Mouse (Mus musculus): Measurements from ENCODE around the gene Col4a1. TPM values are rescaled to one million over a fixed set of nuclear protein-coding genes. Genes with fewer than 3 reads are reported as not detected.

Gene Col4a1
- polyA plus RNA-seq, 1 experiment from 2014 or later = 136 TPM

- peak overlapping the region; percentile 26; the same call in 1 of the 2 replicates for H3K27ac ChIP-seq (ENCODE audit: low read length)
- H3K4me3 ChIP-seq (ENCODE audit: low read length) = no peak overlapping the region
- no peaks in the 10 kb centered on the region for H3K9me3 ChIP-seq (ENCODE audit: control insufficient read depth, low read length)
- H3K4me1 ChIP-seq (ENCODE audit: control insufficient read depth, insufficient read depth, low read length) = peaks cover 11% of the 10 kb centered on the region
- no peak for ATAC-seq
- H3K36me3 ChIP-seq (ENCODE audit: control insufficient read depth, insufficient read depth, low read length) = no peaks in the 10 kb centered on the region
- no peak overlapping the region for H3K4me2 ChIP-seq (ENCODE audit: low read depth, low read length)
- 81% methylated on average over 5 of the region's 5 CpGs for WGBS
- H3K27me3 ChIP-seq (replicated peaks; ENCODE audit: control insufficient read depth, insufficient read depth, low read length) = no peaks in the 10 kb centered on the region
- H3K9ac ChIP-seq (ENCODE audit: low read depth, low read length) = no peak overlapping the region
Observed at GRCm38 (mm10) chr8:11336346-11336745, 23.7 kb upstream of the Col4a1 start.

GRCm38 (mm10) chr8:11335238-11335637 lies 22.6 kb upstream of the Col4a1 start:
- no peak for ATAC-seq
- Histone ChIP-seq H3K36me3 (ENCODE audit: control insufficient read depth, insufficient read depth, low read length) (no peaks in the 10 kb centered on the region), H3K4me3 (ENCODE audit: low read length) (no peak overlapping the region), H3K27me3 (replicated peaks; ENCODE audit: control insufficient read depth, insufficient read depth, low read length) (no peaks in the 10 kb centered on the region), H3K9me3 (ENCODE audit: control insufficient read depth, low read length) (no peaks in the 10 kb centered on the region), H3K4me1 (ENCODE audit: control insufficient read depth, insufficient read depth, low read length) (peaks cover 16% of the 10 kb centered on the region), H3K9ac (ENCODE audit: low read depth, low read length) (no peak overlapping the region), H3K4me2 (ENCODE audit: low read depth, low read length) (no peak overlapping the region), H3K27ac (ENCODE audit: low read length) (no peak overlapping the region)
- WGBS = 83% methylated on average over 4 of the region's 4 CpGs

- Histone ChIP-seq H3K4me1 (ENCODE audit: control insufficient read depth, insufficient read depth, low read length) (peaks cover 16% of the 10 kb centered on the region), H3K4me2 (ENCODE audit: low read depth, low read length) (no peak overlapping the region), H3K27ac (ENCODE audit: low read length) (no peak overlapping the region), H3K9me3 (ENCODE audit: control insufficient read depth, low read length) (no peaks in the 10 kb centered on the region), H3K36me3 (ENCODE audit: control insufficient read depth, insufficient read depth, low read length) (no peaks in the 10 kb centered on the region), H3K4me3 (ENCODE audit: low read length) (no peak overlapping the region), H3K27me3 (replicated peaks; ENCODE audit: control insufficient read depth, insufficient read depth, low read length) (no peaks in the 10 kb centered on the region), H3K9ac (ENCODE audit: low read depth, low read length) (no peak overlapping the region)
- WGBS = 66% methylated on average over 3 of the region's 3 CpGs
- ATAC-seq = no peak
Observed at GRCm38 (mm10) chr8:11334493-11334892, 21.9 kb upstream of the Col4a1 start.

- no peaks in the 10 kb centered on the region for H3K9me3 ChIP-seq (ENCODE audit: control insufficient read depth, low read length)
- no peaks in the 10 kb centered on the region for H3K36me3 ChIP-seq (ENCODE audit: control insufficient read depth, insufficient read depth, low read length)
- H3K4me3 ChIP-seq (ENCODE audit: low read length) = no peak overlapping the region
- no peaks in the 10 kb centered on the region for H3K27me3 ChIP-seq (replicated peaks; ENCODE audit: control insufficient read depth, insufficient read depth, low read length)
- no peak overlapping the region for H3K4me2 ChIP-seq (ENCODE audit: low read depth, low read length)
- 77% methylated on average over 6 of the region's 6 CpGs for WGBS
- H3K27ac ChIP-seq (ENCODE audit: low read length) = no peak overlapping the region
- no peak for ATAC-seq
- no peak overlapping the region for H3K9ac ChIP-seq (ENCODE audit: low read depth, low read length)
- peaks cover 16% of the 10 kb centered on the region for H3K4me1 ChIP-seq (ENCODE audit: control insufficient read depth, insufficient read depth, low read length)
Observed at GRCm38 (mm10) chr8:11333746-11334145, 21.1 kb upstream of the Col4a1 start.

- Histone ChIP-seq H3K4me1 (ENCODE audit: control insufficient read depth, insufficient read depth, low read length) (peaks cover 18% of the 10 kb centered on the region), H3K36me3 (ENCODE audit: control insufficient read depth, insufficient read depth, low read length) (no peaks in the 10 kb centered on the region), H3K9me3 (ENCODE audit: control insufficient read depth, low read length) (no peaks in the 10 kb centered on the region), H3K4me2 (ENCODE audit: low read depth, low read length) (no peak overlapping the region), H3K27me3 (replicated peaks; ENCODE audit: control insufficient read depth, insufficient read depth, low read length) (no peaks in the 10 kb centered on the region), H3K4me3 (ENCODE audit: low read length) (no peak overlapping the region), H3K9ac (ENCODE audit: low read depth, low read length) (no peak overlapping the region), H3K27ac (ENCODE audit: low read length) (no peak overlapping the region)
- no peak for ATAC-seq
- 46% methylated on average over 4 of the region's 4 CpGs for WGBS
Observed at GRCm38 (mm10) chr8:11331561-11331960, 18.9 kb upstream of the Col4a1 start.

- Histone ChIP-seq H3K9ac (ENCODE audit: low read depth, low read length) (no peak overlapping the region), H3K4me1 (ENCODE audit: control insufficient read depth, insufficient read depth, low read length) (peaks cover 18% of the 10 kb centered on the region), H3K27ac (ENCODE audit: low read length) (0 out of 2 replicates have a peak overlapping the region, but pooled peaks have one; percentile 3), H3K9me3 (ENCODE audit: control insufficient read depth, low read length) (no peaks in the 10 kb centered on the region), H3K27me3 (replicated peaks; ENCODE audit: control insufficient read depth, insufficient read depth, low read length) (no peaks in the 10 kb centered on the region), H3K4me3 (ENCODE audit: low read length) (no peak overlapping the region), H3K36me3 (ENCODE audit: control insufficient read depth, insufficient read depth, low read length) (no peaks in the 10 kb centered on the region), H3K4me2 (ENCODE audit: low read depth, low read length) (no peak overlapping the region)
- 59% methylated on average over 5 of the region's 5 CpGs for WGBS
- ATAC-seq = peak; percentile 21; the same call in 1 of the 2 replicates
Observed at GRCm38 (mm10) chr8:11327722-11328417, 15.2 kb upstream of the Col4a1 start.

DNA sequence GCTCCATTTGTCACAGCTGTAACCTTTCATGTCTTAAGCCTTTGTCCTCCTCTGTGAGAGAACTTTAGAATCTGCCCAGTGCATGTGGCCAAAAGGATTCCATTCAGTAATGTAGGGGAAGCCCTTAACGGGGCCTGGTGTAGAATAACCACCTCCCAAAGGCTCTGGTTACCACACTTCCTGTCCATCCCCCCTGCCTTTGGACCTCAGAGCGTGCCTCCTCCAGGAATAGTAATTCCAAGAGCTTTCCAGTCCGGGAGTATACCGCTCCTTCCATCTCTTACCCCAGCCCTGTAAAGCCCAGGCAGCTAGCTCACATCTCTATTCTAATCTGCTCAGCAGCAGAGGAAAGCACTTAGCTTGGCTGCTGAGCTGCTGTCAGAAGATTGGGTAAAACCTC lies 14.7 kb upstream of the Col4a1 start:
- H3K27ac ChIP-seq (ENCODE audit: low read length) = no peak overlapping the region
- peaks cover 18% of the 10 kb centered on the region for H3K4me1 ChIP-seq (ENCODE audit: control insufficient read depth, insufficient read depth, low read length)
- H3K4me3 ChIP-seq (ENCODE audit: low read length) = no peak overlapping the region
- H3K4me2 ChIP-seq (ENCODE audit: low read depth, low read length) = no peak overlapping the region
- no peaks in the 10 kb centered on the region for H3K36me3 ChIP-seq (ENCODE audit: control insufficient read depth, insufficient read depth, low read length)
- H3K9me3 ChIP-seq (ENCODE audit: control insufficient read depth, low read length) = no peaks in the 10 kb centered on the region
- no peaks in the 10 kb centered on the region for H3K27me3 ChIP-seq (replicated peaks; ENCODE audit: control insufficient read depth, insufficient read depth, low read length)
- WGBS = 50% methylated on average over 4 of the region's 4 CpGs
- ATAC-seq = peak; percentile 53
- no peak overlapping the region for H3K9ac ChIP-seq (ENCODE audit: low read depth, low read length)

DNA sequence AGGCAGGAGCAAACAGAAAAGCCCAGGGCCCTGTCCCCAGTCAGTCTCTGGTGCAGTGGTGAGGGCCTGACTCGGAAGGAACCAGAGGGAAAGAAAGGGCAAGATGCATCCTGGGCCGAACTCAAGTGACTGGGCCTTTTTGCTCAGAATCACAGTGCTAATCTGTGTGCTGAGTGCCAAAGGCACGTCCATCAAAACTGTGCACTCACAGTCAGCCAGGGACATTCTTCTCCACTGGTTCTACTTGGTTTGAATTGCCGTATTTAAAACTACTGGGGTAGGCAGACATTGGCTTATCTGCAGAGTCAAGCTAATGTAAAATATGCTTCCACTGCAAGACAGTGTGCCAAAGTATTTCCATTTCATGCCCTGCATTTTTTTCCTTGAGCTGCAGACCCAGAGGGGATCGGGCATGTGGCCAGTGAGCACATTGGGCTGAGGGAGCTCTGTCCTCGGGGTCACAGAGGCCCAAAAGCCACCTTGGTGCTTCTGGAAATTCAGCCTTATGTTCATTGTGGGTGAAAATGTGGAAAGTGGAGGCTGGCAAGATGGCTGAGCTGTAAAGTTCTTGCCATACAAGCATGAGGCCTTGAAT lies 12.3 kb upstream of the Col4a1 start:
- no peaks in the 10 kb centered on the region for H3K36me3 ChIP-seq (ENCODE audit: control insufficient read depth, insufficient read depth, low read length)
- ATAC-seq = no peak
- H3K4me3 ChIP-seq (ENCODE audit: low read length) = no peak overlapping the region
- H3K9ac ChIP-seq (ENCODE audit: low read depth, low read length) = no peak overlapping the region
- H3K27me3 ChIP-seq (replicated peaks; ENCODE audit: control insufficient read depth, insufficient read depth, low read length) = no peaks in the 10 kb centered on the region
- H3K4me1 ChIP-seq (ENCODE audit: control insufficient read depth, insufficient read depth, low read length) = peaks cover 11% of the 10 kb centered on the region
- no peaks in the 10 kb centered on the region for H3K9me3 ChIP-seq (ENCODE audit: control insufficient read depth, low read length)
- no peak overlapping the region for H3K4me2 ChIP-seq (ENCODE audit: low read depth, low read length)
- no peak overlapping the region for H3K27ac ChIP-seq (ENCODE audit: low read length)
- WGBS = 80% methylated on average over 6 of the region's 6 CpGs

- Histone ChIP-seq H3K4me1 (ENCODE audit: control insufficient read depth, insufficient read depth, low read length) (peaks cover 11% of the 10 kb centered on the region), H3K27ac (ENCODE audit: low read length) (no peak overlapping the region), H3K4me2 (ENCODE audit: low read depth, low read length) (no peak overlapping the region), H3K9me3 (ENCODE audit: control insufficient read depth, low read length) (no peaks in the 10 kb centered on the region), H3K4me3 (ENCODE audit: low read length) (no peak overlapping the region), H3K27me3 (replicated peaks; ENCODE audit: control insufficient read depth, insufficient read depth, low read length) (no peaks in the 10 kb centered on the region), H3K36me3 (ENCODE audit: control insufficient read depth, insufficient read depth, low read length) (no peaks in the 10 kb centered on the region), H3K9ac (ENCODE audit: low read depth, low read length) (no peak overlapping the region)
- 65% methylated on average over 1 of the region's 1 CpGs for WGBS
- no peak for ATAC-seq
Observed at GRCm38 (mm10) chr8:11323681-11324080, 11.1 kb upstream of the Col4a1 start.
